Mouse (Mus musculus): Measurements from ENCODE around the gene Spata25. TPM values are rescaled to one million over a fixed set of nuclear protein-coding genes. Genes with fewer than 3 reads are reported as not detected.
"Not testable (repeated sequence)": the region's sequence is repeated elsewhere in the genome, so short reads cannot be mapped to it uniquely, and the experiment has no call there.

Spata25 gene
- polyA plus RNA-seq, 1 experiment: not detected

- DNase-seq (ENCODE audit: low spot score): not testable (repeated sequence)
Measured at GRCm38 (mm10) chr2:164855572-164855971, 27.2 kb upstream of the Spata25 start.

- DNase-seq (ENCODE audit: low spot score): no peak
Measured at GRCm38 (mm10) chr2:164850061-164850460, 21.7 kb upstream of the Spata25 start.

- no peak for DNase-seq (ENCODE audit: low spot score)
Measured at GRCm38 (mm10) chr2:164845782-164846181, 17.4 kb upstream of the Spata25 start.

GRCm38 (mm10) chr2:164835164-164835563, 6.8 kb upstream of the Spata25 start:
- DNase-seq (ENCODE audit: low spot score): no peak

- DNase-seq (ENCODE audit: low spot score): no peak
Measured at GRCm38 (mm10) chr2:164834531-164834930, 6.2 kb upstream of the Spata25 start.

- peak; percentile 83 for DNase-seq (ENCODE audit: low spot score)
Measured at GRCm38 (mm10) chr2:164833314-164833959, 5.1 kb upstream of the Spata25 start, which contains the start of gene Neurl2. Gene Neurl2 (minus strand): TSS chr2:164833456.

- DNase-seq (ENCODE audit: low spot score): peak; percentile 63
Measured at GRCm38 (mm10) chr2:164832748-164833301, 4.5 kb upstream of the Spata25 start, which contains the start of gene Ctsa. Gene Ctsa (plus strand): TSS chr2:164832873.

GRCm38 (mm10) chr2:164832032-164832747, 3.9 kb upstream of the Spata25 start:
- DNase-seq (ENCODE audit: low spot score): no peak

- no peak for DNase-seq (ENCODE audit: low spot score)
Measured at GRCm38 (mm10) chr2:164831029-164831428, 2.7 kb upstream of the Spata25 start.

- no peak for DNase-seq (ENCODE audit: low spot score)
Measured at GRCm38 (mm10) chr2:164829090-164829489, 753 bp upstream of the Spata25 start.

- DNase-seq (ENCODE audit: low spot score): no peak
Measured at GRCm38 (mm10) chr2:164827146-164827850, 1.0 kb downstream of the Spata25 start.

GRCm38 (mm10) chr2:164825521-164825920, 2.8 kb downstream of the Spata25 start:
- DNase-seq (ENCODE audit: low spot score): no peak

- DNase-seq (ENCODE audit: low spot score): no peak
Measured at GRCm38 (mm10) chr2:164823969-164824368, 4.4 kb downstream of the Spata25 start.

GRCm38 (mm10) chr2:164823181-164823585, 5.2 kb downstream of the Spata25 start:
- no peak for DNase-seq (ENCODE audit: low spot score)

GRCm38 (mm10) chr2:164822636-164823165, 5.6 kb downstream of the Spata25 start, which contains the start of gene Zswim1:
Gene Zswim1 (plus strand): TSS chr2:164822686.
- DNase-seq (ENCODE audit: low spot score): peak; percentile 99

- no peak for DNase-seq (ENCODE audit: low spot score)
Measured at GRCm38 (mm10) chr2:164821060-164821459, 7.3 kb downstream of the Spata25 start.

GRCm38 (mm10) chr2:164817703-164818102, 10.6 kb downstream of the Spata25 start:
- no peak for DNase-seq (ENCODE audit: low spot score)

GRCm38 (mm10) chr2:164817206-164817605, 11.1 kb downstream of the Spata25 start:
- no peak for DNase-seq (ENCODE audit: low spot score)

GRCm38 (mm10) chr2:164815821-164816220, 12.5 kb downstream of the Spata25 start:
- no peak for DNase-seq (ENCODE audit: low spot score)

GRCm38 (mm10) chr2:164815348-164815747, 13.0 kb downstream of the Spata25 start:
- no peak for DNase-seq (ENCODE audit: low spot score)

- no peak for DNase-seq (ENCODE audit: low spot score)
Measured at GRCm38 (mm10) chr2:164813557-164813956, 14.8 kb downstream of the Spata25 start.

- DNase-seq (ENCODE audit: low spot score): no peak
Measured at GRCm38 (mm10) chr2:164806614-164807013, 21.7 kb downstream of the Spata25 start.
